Mouse (Mus musculus) megakaryocyte-erythroid progenitor cell, adult 5-6 weeks (primary cell): ENCODE results near the gene Arhgef12. TPM values are rescaled to one million over a fixed set of nuclear protein-coding genes. Genes with fewer than 3 reads are reported as not detected.
"Not testable (repeated sequence)": the region's sequence is repeated elsewhere in the genome, so short reads cannot be mapped to it uniquely, and the experiment has no call there.

ENCODE experiments used
- ATAC-seq: replicated peaks from 2 replicates; pipeline ENCODE4 v1.8.0; 2016; ENCODE audit warnings: mild to moderate bottlenecking, inconsistent platforms; ENCODE audit not compliant: severe bottlenecking, poor library complexity, low FRiP score, low TSS enrichment
- total RNA-seq, 2 experiments: library from RNA; stranded (forward) in 1 of 2; stranded (reverse) in 1 of 2; fragments of 200-1000, 215-1000 nt in 1 of 2; fragments of >200 nt in 1 of 2; fragmentation: Nextera tagmentation in 1 of 2; gene quantifications; 2 replicates each; pipeline ENCODE4 v1.2.3; 2014 to 2017

The Arhgef12 gene
- total RNA-seq (2014; fragmentation: Nextera tagmentation) (23.4 and 34.6 TPM in 2 replicates), total RNA-seq (2017) (17.3 and 18.5 TPM in 2 replicates)

- ATAC-seq, result no peak
Measured at GRCm38 (mm10) chr9:43107187-43107517, at the start of gene Arhgef12. Gene Arhgef12 (minus strand): TSS chr9:43107239.

GRCm38 (mm10) chr9:43155960-43156359 is 48.9 kb upstream of the Arhgef12 start:
- ATAC-seq, result no peak

DNA sequence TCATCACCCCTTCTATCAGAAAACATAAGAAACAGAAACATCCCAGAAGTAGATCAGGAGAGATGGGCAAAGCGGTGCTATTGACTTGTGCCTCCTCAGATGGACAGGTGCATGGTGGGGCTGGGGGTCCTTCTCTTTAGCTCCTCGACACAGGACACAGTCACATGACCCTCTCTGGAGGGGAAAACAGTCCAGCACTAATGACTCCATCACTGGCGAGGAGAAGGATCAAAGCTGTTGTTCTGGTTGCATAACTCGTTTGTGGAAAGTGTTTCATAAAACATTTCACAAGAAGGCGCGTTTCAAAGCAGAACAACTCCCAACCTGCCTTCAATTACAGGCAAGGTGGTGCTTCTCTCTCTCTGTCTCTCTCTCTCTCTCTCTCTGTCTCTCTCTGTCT is 44.7 kb upstream of the Arhgef12 start:
- ATAC-seq, result no peak

DNA sequence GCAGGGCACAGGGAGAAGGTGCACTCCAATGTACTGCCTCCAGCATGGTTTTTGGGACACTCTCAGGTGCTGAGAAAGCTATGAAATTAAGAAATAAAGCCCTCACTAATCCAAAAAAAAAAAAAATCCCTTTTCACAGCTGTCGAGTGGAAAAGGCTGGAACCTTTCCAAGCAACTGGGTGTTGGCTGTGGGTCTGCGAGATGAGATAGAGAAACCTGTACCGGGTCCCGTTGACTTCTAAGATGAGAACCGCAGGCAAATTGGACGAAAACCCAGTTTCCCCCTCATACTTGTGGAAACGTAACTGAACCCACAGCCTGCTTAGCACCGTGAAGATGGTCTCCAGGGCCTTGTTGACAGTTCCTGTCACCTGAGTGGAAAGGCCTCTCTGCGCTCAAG is 43.9 kb upstream of the Arhgef12 start:
- ATAC-seq, result peak; percentile 48; the same call in 1 of the 2 replicates

DNA sequence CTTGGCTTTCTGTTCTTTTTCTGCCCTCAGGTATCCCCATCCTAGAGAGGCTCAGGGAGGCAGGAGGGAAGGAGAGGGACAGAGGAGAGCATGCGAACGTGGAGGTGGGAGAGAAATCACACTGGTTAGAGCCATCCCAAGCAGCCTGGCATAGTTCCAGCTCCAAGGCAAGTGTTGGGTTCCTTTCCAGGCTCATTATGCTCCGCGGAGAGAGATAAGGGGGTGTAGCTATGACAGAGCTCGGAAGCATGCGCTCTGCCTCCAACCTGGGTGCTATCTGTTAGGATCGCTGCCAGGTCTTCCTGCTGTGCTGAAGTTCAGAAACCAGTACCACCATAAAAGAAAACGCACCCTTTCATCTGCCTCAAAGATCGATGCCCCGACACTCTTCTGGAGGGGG is 43.0 kb upstream of the Arhgef12 start:
- peak; percentile 72 for ATAC-seq

DNA sequence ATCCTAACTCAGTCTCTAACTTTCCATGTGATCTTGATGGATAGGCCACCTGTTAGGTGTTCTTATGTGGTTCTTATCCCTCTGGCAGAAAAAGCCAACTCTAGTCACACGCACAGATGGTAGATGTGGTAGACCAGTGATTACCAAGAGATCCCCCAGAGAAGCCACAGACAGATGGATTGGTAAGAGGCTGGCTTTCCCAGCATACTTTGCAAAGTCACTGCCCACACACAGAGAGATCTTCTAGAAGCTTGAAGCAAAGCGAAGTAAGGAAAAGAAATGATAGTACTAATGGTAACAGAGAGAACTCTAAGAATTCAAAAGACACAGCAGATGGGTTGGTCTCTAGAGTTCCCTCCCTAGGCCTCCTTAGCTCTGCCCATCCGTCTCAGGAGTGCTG is 42.5 kb upstream of the Arhgef12 start:
- ATAC-seq, result no peak

GRCm38 (mm10) chr9:43145196-43145595 is 38.2 kb upstream of the Arhgef12 start:
- no peak for ATAC-seq

DNA sequence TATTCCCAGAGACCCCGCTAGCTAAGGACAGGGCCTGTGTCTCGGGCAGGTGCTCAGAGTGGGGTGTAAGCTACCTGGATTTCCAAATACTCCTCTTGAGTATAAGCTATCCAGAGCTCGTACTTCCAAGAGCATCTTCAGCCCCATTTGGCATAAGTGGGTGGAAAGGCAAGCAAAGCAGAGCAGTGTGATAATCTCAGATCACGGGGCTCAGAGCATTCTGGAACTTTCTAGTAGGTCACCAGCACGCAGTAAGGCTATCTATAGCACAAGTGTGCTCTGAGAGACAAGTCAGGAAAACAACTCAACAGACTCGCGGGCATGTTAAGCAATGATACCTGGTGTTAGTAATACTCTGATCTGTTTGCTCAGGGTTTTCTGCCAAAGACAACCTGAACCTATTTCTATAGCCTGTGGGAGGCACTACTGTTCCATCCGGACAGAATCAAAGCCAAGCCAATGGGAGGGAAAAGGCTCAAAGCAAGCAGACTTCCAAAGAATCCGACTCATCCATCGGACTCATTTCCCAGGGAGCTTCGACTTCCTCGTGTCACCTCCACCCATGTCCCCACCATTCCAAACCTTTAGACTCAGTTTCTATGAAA is 37.3 kb upstream of the Arhgef12 start:
- no peak for ATAC-seq

- ATAC-seq, result peak; percentile 65; the same call in 1 of the 2 replicates
Measured at GRCm38 (mm10) chr9:43141839-43142238, 34.8 kb upstream of the Arhgef12 start.

DNA sequence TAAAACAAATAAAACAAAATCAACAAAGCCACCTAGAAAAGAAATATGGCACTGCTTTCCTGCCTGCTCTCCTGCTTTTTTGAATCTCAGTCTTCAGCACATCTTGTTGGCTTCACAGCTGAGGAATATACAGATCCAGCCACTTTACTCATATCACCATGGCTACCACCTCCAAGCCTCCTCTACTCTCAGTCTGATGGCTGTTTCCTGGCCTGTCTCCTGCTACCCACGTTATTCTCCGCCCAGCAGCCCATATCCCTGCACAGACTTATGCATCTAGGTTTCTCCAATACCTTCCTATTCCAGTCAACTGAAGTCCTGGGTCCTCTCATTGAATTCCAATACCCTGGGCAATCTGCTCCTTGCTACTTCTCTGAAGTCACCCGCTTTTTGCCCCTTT is 26.5 kb upstream of the Arhgef12 start:
- no peak for ATAC-seq

DNA sequence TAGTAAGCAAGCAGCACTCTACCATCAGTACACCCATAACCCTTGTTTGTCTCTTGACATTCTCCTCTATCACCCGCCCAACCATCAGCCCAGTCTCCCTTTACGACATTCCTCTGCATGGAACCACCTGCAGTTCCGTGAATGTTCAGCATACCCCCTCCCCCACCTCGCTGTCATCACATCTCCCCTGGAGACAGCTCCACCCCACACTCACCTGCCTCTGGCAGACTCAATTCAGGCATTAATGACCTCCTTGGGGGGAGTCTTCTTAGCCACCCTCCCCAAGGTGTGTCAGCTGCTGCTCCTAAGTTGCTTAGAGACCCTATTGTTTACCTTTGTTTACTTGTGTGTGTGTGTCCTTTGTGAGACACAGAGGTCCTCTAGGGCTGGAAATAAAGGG is 25.3 kb upstream of the Arhgef12 start:
- no peak; the same call in 1 of the 2 replicates for ATAC-seq

- ATAC-seq, result no peak
Measured at GRCm38 (mm10) chr9:43131940-43132339, 24.9 kb upstream of the Arhgef12 start.

- ATAC-seq, result no peak
Measured at GRCm38 (mm10) chr9:43130684-43131083, 23.6 kb upstream of the Arhgef12 start.

GRCm38 (mm10) chr9:43127101-43127787 is 20.2 kb upstream of the Arhgef12 start:
- ATAC-seq, result no peak

DNA sequence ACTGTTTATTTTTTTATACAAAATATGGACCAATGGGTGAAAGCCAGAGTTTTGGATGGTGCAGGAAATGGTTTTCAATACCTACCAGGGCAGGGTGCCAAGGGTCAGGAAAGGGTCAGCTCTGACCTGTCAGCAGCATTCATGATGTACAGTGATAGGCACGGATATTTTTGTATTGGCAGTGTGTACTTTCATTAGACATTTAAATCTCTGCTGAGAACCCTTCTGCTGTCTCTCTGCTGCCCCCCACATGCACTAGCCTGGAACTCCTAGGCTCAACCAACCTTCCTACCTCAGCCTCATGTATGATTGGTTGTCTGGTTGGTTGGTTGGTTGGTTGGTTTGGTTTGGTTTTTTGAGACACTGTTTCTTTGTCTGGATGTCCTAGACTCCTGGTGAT is 15.3 kb upstream of the Arhgef12 start:
- peak; percentile 90 for ATAC-seq

- ATAC-seq, result not testable (repeated sequence)
Measured at GRCm38 (mm10) chr9:43121948-43122347, 14.9 kb upstream of the Arhgef12 start.

DNA sequence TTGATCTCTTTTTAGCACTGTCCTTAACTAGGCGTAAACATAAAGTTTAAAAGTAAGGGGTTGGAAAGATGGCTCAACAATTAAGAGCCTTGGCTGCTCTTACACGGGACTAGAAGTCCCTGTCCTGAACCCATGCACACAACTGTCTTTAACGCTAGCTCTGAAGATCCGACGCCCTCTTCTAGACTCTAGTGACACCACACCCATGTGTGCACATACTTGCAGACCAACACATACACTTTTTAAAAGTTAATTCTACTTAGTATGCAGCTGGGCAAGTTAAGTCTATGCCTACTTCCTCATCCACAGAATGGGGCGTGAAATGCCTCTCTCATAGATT is 9.9 kb upstream of the Arhgef12 start:
- ATAC-seq, result no peak

DNA sequence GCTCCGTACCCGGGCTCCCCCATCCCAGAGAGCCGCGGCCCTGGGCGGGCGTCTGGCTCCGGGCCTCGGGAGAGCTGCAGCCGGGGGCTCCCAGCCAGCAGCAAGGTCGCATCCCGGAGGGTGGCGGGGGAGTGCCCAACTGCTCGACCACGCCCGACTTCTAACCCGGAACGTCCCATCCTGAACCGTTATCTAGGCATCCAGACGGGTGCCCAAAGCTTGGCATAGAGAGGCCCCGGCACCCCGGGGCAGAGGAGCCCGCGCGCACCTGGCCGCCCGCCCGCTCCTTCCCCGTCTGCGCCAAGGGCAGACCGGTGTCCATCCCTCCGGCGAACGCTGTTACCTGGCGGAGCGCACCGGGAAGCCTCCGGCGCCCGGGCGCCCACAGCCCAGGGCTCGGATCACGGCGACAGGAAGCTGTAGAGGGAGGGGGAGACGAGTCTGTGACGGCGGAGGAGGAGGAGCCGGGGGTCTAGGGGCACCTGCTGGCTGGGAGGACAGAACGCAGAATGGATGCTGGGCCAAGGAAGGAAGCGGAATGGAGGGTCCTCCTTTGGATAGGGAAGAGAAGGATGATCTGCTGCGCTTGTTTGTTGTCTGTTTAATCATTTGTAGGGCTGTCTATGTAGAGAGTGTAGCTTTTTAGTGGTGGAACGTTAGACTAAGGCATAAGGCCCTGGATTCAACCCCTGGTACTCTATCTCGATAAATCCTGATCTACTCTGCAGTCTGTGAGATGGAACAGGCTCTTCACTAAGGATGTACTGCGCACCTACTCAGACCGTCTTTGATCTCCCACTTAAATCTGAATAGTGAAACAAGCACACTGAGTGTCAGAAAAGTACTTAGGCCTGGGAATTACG is 9.3 kb upstream of the Arhgef12 start, which contains the start of gene Tmem136:
Gene Tmem136 (minus strand): TSS at position 437 of the 863 bp plus-strand sequence.
- peak; percentile 98 for ATAC-seq

DNA sequence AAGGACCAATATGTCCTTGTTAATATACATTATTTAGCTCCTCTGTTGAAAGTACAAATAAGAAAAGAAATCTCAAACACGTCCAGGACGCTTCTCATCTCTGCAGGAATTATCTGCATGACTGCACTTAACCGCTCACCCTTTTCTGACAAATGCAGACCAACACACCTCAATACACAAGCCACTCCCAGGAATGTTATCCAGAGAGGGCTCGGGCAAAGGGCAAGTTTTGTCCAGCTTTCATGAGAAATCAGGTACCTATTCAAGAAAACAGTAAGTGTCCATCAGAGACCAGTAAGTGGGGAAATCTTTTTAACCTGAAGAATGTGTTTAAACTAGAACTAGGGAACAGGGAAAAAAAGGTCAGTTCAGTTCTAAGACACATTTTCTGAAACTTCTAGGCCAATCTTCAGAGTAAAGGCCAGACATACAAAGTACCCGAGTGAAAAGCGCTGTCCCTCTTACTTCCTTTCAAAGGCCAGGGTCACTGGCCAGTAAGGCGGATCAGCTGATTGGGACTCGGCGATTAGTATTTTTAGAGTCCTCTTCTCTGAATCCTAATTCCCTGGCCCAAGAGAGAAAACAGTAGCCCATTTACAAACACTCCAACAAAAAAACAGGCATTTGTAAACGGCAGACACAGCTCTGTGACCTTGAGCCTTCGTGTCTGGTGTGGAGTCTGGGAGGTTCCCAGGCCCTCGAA is 8.5 kb upstream of the Arhgef12 start:
- ATAC-seq, result no peak

DNA sequence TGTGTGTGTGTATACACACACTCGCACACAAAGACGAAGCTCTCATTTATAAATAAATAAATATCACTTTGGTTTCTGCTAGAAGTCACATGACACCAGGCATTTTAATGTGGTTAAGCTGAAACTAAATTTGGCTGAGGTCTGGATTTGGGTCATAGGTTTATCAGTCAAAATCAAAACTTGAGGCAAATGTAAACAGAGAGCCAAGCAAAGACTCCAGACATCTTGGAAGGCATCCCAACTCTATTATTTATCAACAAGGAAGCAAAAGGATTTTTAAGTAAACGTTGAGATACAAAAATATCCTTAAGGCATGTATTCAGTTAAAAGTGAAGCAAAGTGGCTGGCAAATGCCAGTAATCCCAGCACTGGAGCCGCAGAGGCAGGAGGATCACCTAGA is 7.8 kb upstream of the Arhgef12 start:
- ATAC-seq, result no peak
